Mouse (Mus musculus): ENCODE data around the gene Anln.

DNA sequence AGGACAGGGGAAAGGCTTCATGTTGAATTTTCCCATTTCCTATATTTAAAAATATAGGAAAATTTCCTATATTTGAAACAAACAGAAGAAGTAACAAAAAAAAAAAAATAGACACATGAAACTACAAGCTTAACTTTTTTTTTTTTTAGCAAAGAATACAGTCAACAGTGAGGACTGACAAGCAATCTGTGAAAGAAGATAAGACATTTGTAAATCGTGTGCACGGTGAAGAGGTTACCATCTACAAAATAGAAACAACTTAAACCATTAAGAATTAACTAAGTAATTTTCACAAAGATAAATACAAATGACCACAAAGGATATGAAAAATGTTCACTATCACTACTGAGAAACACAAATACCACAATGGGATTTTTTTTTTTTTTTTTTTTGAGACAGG is 22.8 kb downstream of the Anln start:
- TF ChIP-seq CTCF (IDR thresholded peaks at IDR 0.05; ENCODE audit: low read depth, low read length): no peak
- no peak for TF ChIP-seq POLR2A (IDR thresholded peaks at IDR 0.05; ENCODE audit: extremely low read depth, insufficient read depth, low read length)
